Mouse (Mus musculus): ENCODE data around the gene Prickle4. TPM values are rescaled to one million over a fixed set of nuclear protein-coding genes. Genes with fewer than 3 reads are reported as not detected.

The Prickle4 gene
- polyA plus RNA-seq, 3 experiments from 2014 or later, result not detected

GRCm38 (mm10) chr17:47704692-47705091 is 10.2 kb upstream of the Prickle4 start:
- no peak for ATAC-seq

GRCm38 (mm10) chr17:47703556-47703955 is 9.0 kb upstream of the Prickle4 start:
- no peak for ATAC-seq

GRCm38 (mm10) chr17:47702548-47703345 is 8.2 kb upstream of the Prickle4 start:
- no peak for ATAC-seq

- no peak for ATAC-seq
These were observed 7.3 kb upstream of the Prickle4 start for GRCm38 (mm10) chr17:47701793-47702192.

GRCm38 (mm10) chr17:47699055-47699454 is 4.5 kb upstream of the Prickle4 start:
- no peak for ATAC-seq

GRCm38 (mm10) chr17:47698156-47698555 is 3.6 kb upstream of the Prickle4 start:
- no peak for ATAC-seq

- ATAC-seq, result no peak
These were observed 788 bp upstream of the Prickle4 start for GRCm38 (mm10) chr17:47695337-47695710.

- ATAC-seq, result no peak
These were observed 264 bp downstream of the Prickle4 start, which contains the start of gene Gm21981 for GRCm38 (mm10) chr17:47694442-47694502. TSS of gene Gm21981 (minus strand) at chr17:47694455.

GRCm38 (mm10) chr17:47693671-47694441 is 680 bp downstream of the Prickle4 start:
- ATAC-seq, result no peak

GRCm38 (mm10) chr17:47691650-47692049 is 2.9 kb downstream of the Prickle4 start:
- no peak for ATAC-seq

GRCm38 (mm10) chr17:47689894-47690293 is 4.6 kb downstream of the Prickle4 start:
- ATAC-seq, result no peak

GRCm38 (mm10) chr17:47688608-47689575 is 5.6 kb downstream of the Prickle4 start, which contains the start of gene Frs3:
TSS of gene Frs3 (plus strand) at chr17:47689030.
- ATAC-seq, result peak; percentile 16

- no peak for ATAC-seq
These were observed 6.3 kb downstream of the Prickle4 start, which contains the start of gene Tomm6 for GRCm38 (mm10) chr17:47688344-47688607. TSS of gene Tomm6 (minus strand) at chr17:47688386.

- peak; percentile 94 for ATAC-seq
These were observed 6.9 kb downstream of the Prickle4 start for GRCm38 (mm10) chr17:47687409-47688343.

- no peak for ATAC-seq
These were observed 11.7 kb downstream of the Prickle4 start for GRCm38 (mm10) chr17:47682836-47683235.

GRCm38 (mm10) chr17:47678702-47679101 is 15.8 kb downstream of the Prickle4 start:
- ATAC-seq, result no peak

- no peak for ATAC-seq
These were observed 16.3 kb downstream of the Prickle4 start for GRCm38 (mm10) chr17:47678238-47678637.

GRCm38 (mm10) chr17:47676581-47676980 is 18.0 kb downstream of the Prickle4 start:
- ATAC-seq, result no peak

- no peak for ATAC-seq
These were observed 22.0 kb downstream of the Prickle4 start for GRCm38 (mm10) chr17:47672311-47673111.

GRCm38 (mm10) chr17:47671988-47672310 is 22.6 kb downstream of the Prickle4 start:
- no peak for ATAC-seq

GRCm38 (mm10) chr17:47669166-47669565 is 25.4 kb downstream of the Prickle4 start:
- no peak for ATAC-seq

GRCm38 (mm10) chr17:47664474-47664873 is 30.1 kb downstream of the Prickle4 start:
- no peak for ATAC-seq

All from inflammation-experienced regulatory T-cells, adult 6 months (primary cell).